Comparison of ENCODE assay signal across 8 mouse cellular contexts in the genomic region with DNA sequence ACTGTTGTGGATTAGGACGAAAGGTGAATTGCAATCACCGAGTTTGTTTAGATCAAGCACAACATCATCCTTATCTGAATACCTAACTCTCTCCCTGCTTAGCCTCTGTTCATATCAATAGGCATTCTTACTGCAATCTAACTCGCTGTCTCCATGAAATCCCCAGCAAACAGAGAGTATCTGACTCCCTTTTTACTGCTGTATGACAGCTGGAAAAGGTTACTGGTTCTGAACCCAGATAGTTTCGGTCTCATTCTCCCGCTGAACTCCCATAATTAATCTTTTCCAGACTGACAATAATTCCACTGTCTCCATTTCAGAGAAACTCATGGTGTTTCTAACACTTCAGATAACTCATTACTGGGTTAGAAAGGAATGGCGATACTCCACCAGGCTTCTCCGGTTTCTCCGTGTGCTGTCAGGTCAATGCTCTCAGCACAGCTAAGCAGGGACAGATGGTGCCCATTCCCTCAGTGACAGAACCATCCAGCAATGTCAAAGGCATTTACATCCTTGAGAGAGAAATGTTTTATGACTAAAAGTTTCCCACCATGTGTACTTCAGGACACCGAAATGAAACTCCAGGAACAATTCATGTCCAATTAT.
DNase-seq lines count a peak whose midpoint lies in the region; ATAC-seq and TF ChIP-seq lines count a peak whose summit lies in the region.

No protein-coding gene starts in this region.

- TF ChIP-seq EP300 in heart, postnatal 0 days (IDR thresholded peaks at IDR 0.05; ENCODE audit: low read depth): no peak

- TF ChIP-seq CTCF in heart, postnatal 0 days (IDR thresholded peaks at IDR 0.05; ENCODE audit: low read depth): no peak

- H3K27ac ChIP-seq in intestine, embryonic 16.5 days (ENCODE audit: low read length): no peak overlapping the region
- no peak overlapping the region for H3K27ac ChIP-seq in intestine, embryonic 15.5 days
- peak overlapping the region; percentile 32 for H3K27ac ChIP-seq in heart, postnatal 0 days (ENCODE audit: low read depth)
- H3K27ac ChIP-seq in macrophage: peak overlapping the region; percentile 41

- no peaks in the 10 kb centered on the region for H3K79me2 ChIP-seq in macrophage (ENCODE audit: inconsistent target)

- 0 out of 2 replicates have a peak overlapping the region, but pooled peaks have one; percentile 12 for H3K4me2 ChIP-seq in intestine, embryonic 16.5 days (ENCODE audit: low read depth, low read length)
- no peak overlapping the region for H3K4me2 ChIP-seq in intestine, embryonic 15.5 days (replicated peaks)
- peak overlapping the region; percentile 65 for H3K4me2 ChIP-seq in heart, postnatal 0 days (ENCODE audit: low read depth, low read length)

- no peaks in the 10 kb centered on the region for H3K9me3 ChIP-seq in intestine, embryonic 16.5 days (ENCODE audit: control insufficient read depth, low read length)
- no peaks in the 10 kb centered on the region for H3K9me3 ChIP-seq in intestine, embryonic 15.5 days
- no peaks in the 10 kb centered on the region for H3K9me3 ChIP-seq in heart, postnatal 0 days (replicated peaks; ENCODE audit: control insufficient read depth, low read length)

- DNase-seq in cerebellum, adult 9-11 months: peak; percentile 13
- DNase-seq in heart, postnatal 0 days (ENCODE audit: low spot score): peak; percentile 20
- no peak for DNase-seq in thymus, postnatal 0 days (ENCODE audit: low spot score)
- no peak for DNase-seq in testis, postnatal 10 days (ENCODE audit: low spot score)
- no peak for DNase-seq in layer of hippocampus, postnatal 10 days (ENCODE audit: low spot score in 2 of 2)

- no peaks in the 10 kb centered on the region for H3K4me1 ChIP-seq in intestine, embryonic 16.5 days (ENCODE audit: control insufficient read depth, insufficient read depth, low read length)
- H3K4me1 ChIP-seq in intestine, embryonic 15.5 days (replicated peaks): 0 out of 2 replicates have a peak, but pooled peaks cover 2% of the 10 kb centered on the region
- no peaks in the 10 kb centered on the region; the same call in 1 of the 2 replicates for H3K4me1 ChIP-seq in heart, postnatal 0 days (ENCODE audit: control insufficient read depth, insufficient read depth)

- no peak overlapping the region for H3K4me3 ChIP-seq in intestine, embryonic 16.5 days (ENCODE audit: low read length)
- no peak overlapping the region for H3K4me3 ChIP-seq in intestine, embryonic 15.5 days (replicated peaks)
- H3K4me3 ChIP-seq in heart, postnatal 0 days (ENCODE audit: low read depth, low read length): peak overlapping the region; percentile 53
- H3K4me3 ChIP-seq in macrophage (ENCODE audit: inconsistent target): peak overlapping the region; percentile 36

- no peaks in the 10 kb centered on the region for H3K27me3 ChIP-seq in intestine, embryonic 16.5 days (replicated peaks; ENCODE audit: control insufficient read depth, insufficient read depth, low read length)
- H3K27me3 ChIP-seq in intestine, embryonic 15.5 days (replicated peaks): no peaks in the 10 kb centered on the region
- H3K27me3 ChIP-seq in heart, postnatal 0 days (ENCODE audit: control insufficient read depth, insufficient read depth, low read length): no peaks in the 10 kb centered on the region

- H3K36me3 ChIP-seq in intestine, embryonic 16.5 days (ENCODE audit: control insufficient read depth, insufficient read depth, low read length): no peaks in the 10 kb centered on the region
- H3K36me3 ChIP-seq in intestine, embryonic 15.5 days: no peaks in the 10 kb centered on the region
- H3K36me3 ChIP-seq in heart, postnatal 0 days (replicated peaks; ENCODE audit: control insufficient read depth, insufficient read depth, low read length): no peaks in the 10 kb centered on the region
- H3K36me3 ChIP-seq in macrophage (ENCODE audit: inconsistent target): no peaks in the 10 kb centered on the region

- H3K9ac ChIP-seq in intestine, embryonic 16.5 days (ENCODE audit: low read depth, low read length): no peak overlapping the region
- no peak overlapping the region for H3K9ac ChIP-seq in intestine, embryonic 15.5 days
- H3K9ac ChIP-seq in heart, postnatal 0 days (replicated peaks; ENCODE audit: low read depth, low read length): peak overlapping the region; percentile 55

- 52% methylated on average over 9 of the region's 9 CpGs for WGBS in intestine, embryonic 16.5 days
- 60% methylated on average over 9 of the region's 9 CpGs for WGBS in intestine, embryonic 15.5 days
- WGBS in heart, postnatal 0 days: 37% methylated on average over 9 of the region's 9 CpGs
- WGBS in macrophage (ENCODE audit: missing documents): 63% methylated on average over 9 of the region's 9 CpGs

- no peak for ATAC-seq in intestine, embryonic 16.5 days
- no peak for ATAC-seq in intestine, embryonic 15.5 days
- ATAC-seq in heart, postnatal 0 days (ENCODE audit: insufficient read depth, low read depth): no peak

Comparison
In these comparisons a context has a peak if more than half of its experiments do, and no peak if none do; other contexts are left out.
1. H3K27ac ChIP-seq: peak in heart, postnatal 0 days (single experiment) and macrophage (single experiment); none in intestine, embryonic 16.5 days (single experiment) and intestine, embryonic 15.5 days (single experiment).
2. H3K4me3 ChIP-seq: peak in heart, postnatal 0 days (single experiment) and macrophage (single experiment); none in intestine, embryonic 16.5 days (single experiment) and intestine, embryonic 15.5 days (single experiment).
3. DNase-seq: peak in cerebellum, adult 9-11 months (single experiment) and heart, postnatal 0 days (single experiment); none in thymus, postnatal 0 days (single experiment), testis, postnatal 10 days (single experiment) and layer of hippocampus, postnatal 10 days (0 of 2).